Mouse (Mus musculus) G1E (cell line): ENCODE data around the gene Cep70. TPM values are rescaled to one million over a fixed set of nuclear protein-coding genes. Genes with fewer than 3 reads are reported as not detected.

Experiments used
- ATAC-seq: 2 replicates; pipeline ENCODE4 v1.8.0; 2016; ENCODE audit warnings: mild to moderate bottlenecking; ENCODE audit not compliant: insufficient number of reproducible peaks, poor library complexity, low FRiP score, severe bottlenecking; ENCODE audit errors: extremely low read depth
- DNase-seq: peaks from one replicate; pipeline ENCODE4 v3.0.0; 2012; ENCODE audit warnings: low spot score
- H3K27me3 ChIP-seq: 2 replicates; pipeline ENCODE4 v1.6.1; 2012; ENCODE audit warnings: mild to moderate bottlenecking, low read length, inconsistent platforms; ENCODE audit not compliant: insufficient read depth
- H3K36me3 ChIP-seq: replicated peaks from 2 replicates; pipeline ENCODE3; 2012; ENCODE audit warnings: mild to moderate bottlenecking, inconsistent platforms
- H3K4me1 ChIP-seq: 2 replicates; pipeline ENCODE4 v1.6.1; 2012; ENCODE audit warnings: low read depth, low read length, inconsistent platforms, mixed read lengths; ENCODE audit not compliant: insufficient read depth
- H3K4me3 ChIP-seq: 2 replicates; pipeline ENCODE4 v1.5.1; 2012; ENCODE audit warnings: low read depth, mild to moderate bottlenecking, inconsistent platforms, low read length, moderate library complexity, mixed read lengths
- H3K9me3 ChIP-seq: replicated peaks from 2 replicates; pipeline ENCODE4 v1.6.1; 2012; ENCODE audit warnings: inconsistent platforms
- CTCF ChIP-seq: IDR thresholded peaks from 2 replicates; pipeline ENCODE4 v1.5.1; 2012; ENCODE audit warnings: low read depth, low read length, inconsistent platforms, mixed read lengths
- GATA1 ChIP-seq: IDR thresholded peaks from 2 replicates; pipeline ENCODE4 v1.6.1; 2012; ENCODE audit warnings: borderline replicate concordance, low read length, inconsistent platforms, mixed read lengths
- GATA2 ChIP-seq: IDR thresholded peaks from 2 replicates; pipeline ENCODE4 v1.6.1; 2012; ENCODE audit warnings: low read depth, low read length, inconsistent platforms, borderline replicate concordance
- POLR2AphosphoS5 ChIP-seq: IDR thresholded peaks from 2 replicates; pipeline ENCODE4 v1.6.1; 2012; ENCODE audit warnings: low read depth, low read length, inconsistent platforms; ENCODE audit not compliant: insufficient replicate concordance
- TAL1 ChIP-seq: conservative IDR thresholded peaks from 2 replicates; pipeline ENCODE4 v1.6.1; 2012; ENCODE audit warnings: low read depth, low read length, inconsistent platforms, mixed read lengths
- polyA plus RNA-seq: library from polyadenylated mRNA; stranded (reverse); fragments of >175 nt; gene quantifications from 2 replicates; pipeline ENCODE4 v1.2.3, GENCODE M21; 2012
- total RNA-seq, 2 experiments: library from RNA; stranded (forward) in 1 of 2; stranded (reverse) in 1 of 2; fragments of 200-1000 nt in 1 of 2; fragments of >200 nt in 1 of 2; fragmentation: Nextera tagmentation in 1 of 2; gene quantifications; 2 replicates each; pipeline ENCODE4 v1.2.3; 2014 to 2017

Cep70 gene
- total and polyA plus RNA-seq, 3 experiments = 4.2 to 147 (median 45.5) TPM

GRCm38 (mm10) chr9:99325961-99326360 is 82.8 kb downstream of the Cep70 start:
- Histone ChIP-seq H3K27me3 (peaks cover 73% of the 10 kb centered on the region), H3K36me3 (no peaks in the 10 kb centered on the region), H3K4me1 (no peaks in the 10 kb centered on the region; the same call in none of the 2 replicates), H3K9me3 (no peaks in the 10 kb centered on the region), H3K4me3 (no peak overlapping the region)
- ATAC-seq (0 out of 2 replicates have a peak, but pooled peaks have one; percentile 6), DNase-seq (no peak)
- TF ChIP-seq POLR2AphosphoS5 = no peak
- TF ChIP-seq TAL1 = no peak
- TF ChIP-seq GATA2 = no peak
- TF ChIP-seq CTCF = no peak
- no peak for TF ChIP-seq GATA1

- H3K4me3 ChIP-seq = no peak overlapping the region
- ATAC-seq = no peak
- no peaks in the 10 kb centered on the region for H3K9me3 ChIP-seq
- peaks cover 73% of the 10 kb centered on the region for H3K27me3 ChIP-seq
- no peaks in the 10 kb centered on the region; the same call in none of the 2 replicates for H3K4me1 ChIP-seq
- no peaks in the 10 kb centered on the region for H3K36me3 ChIP-seq
- no peak for DNase-seq
- TF ChIP-seq GATA2 = no peak
- no peak for TF ChIP-seq GATA1
- no peak for TF ChIP-seq CTCF
- TF ChIP-seq POLR2AphosphoS5 = no peak
- no peak for TF ChIP-seq TAL1
Observed at GRCm38 (mm10) chr9:99326881-99327280, 83.7 kb downstream of the Cep70 start.

DNA sequence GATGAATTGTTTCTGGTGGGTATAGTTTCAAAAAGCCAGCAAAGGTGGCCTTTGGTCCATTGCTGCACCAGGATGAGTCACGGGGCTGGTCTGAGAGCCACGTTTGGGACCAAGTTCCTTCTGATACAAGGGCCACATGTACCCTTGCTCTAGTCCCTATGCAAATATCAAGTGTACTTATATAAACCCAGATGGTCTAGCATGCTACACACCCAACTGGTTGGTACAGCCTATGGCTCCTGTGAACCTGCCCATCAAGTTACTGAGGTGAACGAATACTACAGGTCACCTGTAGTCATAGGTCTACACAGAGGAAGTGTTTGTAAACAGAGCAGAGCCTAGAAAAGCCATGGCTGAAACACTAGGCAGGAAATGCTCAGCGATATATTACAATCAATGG is 93.4 kb downstream of the Cep70 start:
- H3K4me1 ChIP-seq = peaks cover 20% of the 10 kb centered on the region
- TF ChIP-seq CTCF = no peak
- no peak for TF ChIP-seq POLR2AphosphoS5
- TF ChIP-seq GATA2 = no peak
- no peak for TF ChIP-seq TAL1
- TF ChIP-seq GATA1 = no peak
- no peaks in the 10 kb centered on the region for H3K36me3 ChIP-seq
- H3K9me3 ChIP-seq = no peaks in the 10 kb centered on the region
- peaks cover 47% of the 10 kb centered on the region for H3K27me3 ChIP-seq
- ATAC-seq (no peak), DNase-seq (no peak)
- H3K4me3 ChIP-seq = no peak overlapping the region

GRCm38 (mm10) chr9:99338293-99338692 is 95.1 kb downstream of the Cep70 start:
- TF ChIP-seq GATA2 (no peak), GATA1 (no peak), POLR2AphosphoS5 (no peak), TAL1 (no peak), CTCF (no peak)
- Histone ChIP-seq H3K27me3 (peaks cover 39% of the 10 kb centered on the region), H3K4me3 (no peak overlapping the region), H3K9me3 (no peaks in the 10 kb centered on the region), H3K36me3 (no peaks in the 10 kb centered on the region), H3K4me1 (peaks cover 32% of the 10 kb centered on the region)
- DNase-seq (no peak), ATAC-seq (no peak)

DNA sequence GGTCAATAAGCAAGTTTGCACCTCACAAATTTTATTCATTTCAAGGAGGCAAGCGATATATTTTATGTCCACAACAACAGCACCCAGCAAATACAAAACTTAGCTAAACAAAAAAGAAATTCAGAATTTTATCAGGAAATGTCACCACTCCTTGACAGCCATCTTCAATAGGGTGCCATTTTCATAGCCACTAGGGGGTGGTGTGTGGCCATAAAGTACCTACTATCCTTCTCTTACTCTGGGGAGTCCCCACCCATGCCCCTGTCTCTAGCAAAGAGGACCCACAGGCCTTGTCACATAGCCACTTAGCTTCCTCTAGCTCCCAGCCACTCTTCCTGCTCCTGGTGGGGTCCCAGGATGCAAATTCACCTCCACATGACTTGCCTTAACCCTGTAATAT is 96.0 kb downstream of the Cep70 start:
- Histone ChIP-seq H3K4me1 (peaks cover 40% of the 10 kb centered on the region), H3K36me3 (no peaks in the 10 kb centered on the region), H3K4me3 (no peak overlapping the region), H3K9me3 (no peaks in the 10 kb centered on the region), H3K27me3 (peaks cover 37% of the 10 kb centered on the region)
- DNase-seq (no peak), ATAC-seq (no peak)
- TF ChIP-seq TAL1 = no peak
- no peak for TF ChIP-seq POLR2AphosphoS5
- no peak for TF ChIP-seq CTCF
- TF ChIP-seq GATA1 = no peak
- TF ChIP-seq GATA2 = no peak

DNA sequence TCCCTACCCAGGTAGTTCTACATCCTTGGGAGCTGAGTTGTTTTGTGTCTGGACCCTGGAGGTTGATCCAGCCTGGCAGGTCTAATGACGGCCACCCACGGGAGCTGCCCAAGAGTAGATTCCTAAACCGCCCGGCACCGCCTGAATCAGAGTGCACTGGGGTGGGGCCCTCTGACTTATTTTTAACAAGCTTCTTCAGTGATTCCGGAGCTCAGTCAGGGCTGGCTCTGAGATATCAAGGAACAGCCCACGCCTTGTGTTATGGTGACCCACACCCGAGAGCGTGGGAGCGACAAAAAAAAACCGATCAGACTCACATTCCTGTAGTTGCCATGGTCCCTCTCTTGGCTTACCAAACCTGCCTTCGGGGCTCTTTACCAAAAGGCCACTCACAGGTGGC is 97.0 kb downstream of the Cep70 start:
- H3K36me3 ChIP-seq = no peaks in the 10 kb centered on the region
- ATAC-seq (no peak), DNase-seq (no peak)
- peaks cover 35% of the 10 kb centered on the region for H3K27me3 ChIP-seq
- H3K4me3 ChIP-seq = no peak overlapping the region
- peaks cover 43% of the 10 kb centered on the region for H3K4me1 ChIP-seq
- H3K9me3 ChIP-seq = no peaks in the 10 kb centered on the region
- TF ChIP-seq TAL1 (no peak), CTCF (no peak), GATA1 (no peak), POLR2AphosphoS5 (no peak), GATA2 (no peak)
